Mouse (Mus musculus) intestine, postnatal 0 days (tissue): ENCODE measurements at regions not wholly inside any gene's neighbourhood (a gene's known extent, or its start where the extent isn't known, plus 50 kb on each side); places are given as distances from the start of the nearest gene placed in this dataset.

Experiments
- ATAC-seq: fragments of 200-750 bp; cut with Nextera tagmentation; 2 replicates; pipeline ENCODE4 v1.8.0; 2017; ENCODE audit warnings: mild to moderate bottlenecking, moderate TSS enrichment, moderate library complexity
- H3K27ac ChIP-seq: fragments of 300-500 bp; sonication (generic); 2 replicates; pipeline ENCODE4 v1.5.1; 2014; ENCODE audit warnings: mild to moderate bottlenecking, low read depth, low read length, moderate library complexity
- H3K27me3 ChIP-seq: fragments of 300-500 bp; sonication (generic); replicated peaks from 2 replicates; pipeline ENCODE4 v1.6.1; 2014; ENCODE audit warnings: low read length, mixed read lengths; ENCODE audit not compliant: control insufficient read depth, insufficient read depth
- H3K36me3 ChIP-seq: fragments of 300-500 bp; sonication (generic); 2 replicates; pipeline ENCODE4 v1.6.1; 2014; ENCODE audit warnings: mild to moderate bottlenecking, moderate library complexity; ENCODE audit not compliant: control insufficient read depth, insufficient read depth
- H3K4me1 ChIP-seq: fragments of 300-500 bp; sonication (generic); replicated peaks from 2 replicates; pipeline ENCODE4 v1.6.1; 2014; ENCODE audit warnings: antibody characterized with exemption, low read length, mixed read lengths; ENCODE audit not compliant: control insufficient read depth, insufficient read depth
- H3K4me2 ChIP-seq: fragments of 300-500 bp; sonication (generic); replicated peaks from 2 replicates; pipeline ENCODE4 v1.6.1; 2014; ENCODE audit warnings: low read depth, mild to moderate bottlenecking, moderate library complexity
- H3K4me3 ChIP-seq: fragments of 300-500 bp; sonication (generic); 2 replicates; pipeline ENCODE4 v1.5.1; 2014; ENCODE audit warnings: low read depth, low read length
- H3K9ac ChIP-seq: fragments of 300-500 bp; sonication (generic); 2 replicates; pipeline ENCODE4 v1.6.1; 2014; ENCODE audit warnings: mild to moderate bottlenecking, low read depth, low read length
- H3K9me3 ChIP-seq: fragments of 300-500 bp; sonication (generic); 2 replicates; pipeline ENCODE4 v1.6.1; 2016; ENCODE audit warnings: mixed run types; ENCODE audit not compliant: control insufficient read depth
- CTCF ChIP-seq: sonication (generic); IDR thresholded peaks from 2 replicates; pipeline ENCODE4 v1.5.1; 2016; ENCODE audit warnings: low read depth, mild to moderate bottlenecking, control low read depth, antibody characterized with exemption, moderate library complexity
- WGBS: fragments of 180-500 bp; shearing (Covaris S2); extraction: QIAGEN DNeasy Blood & Tissue Kit; methylation state at CpG from one replicate; pipeline ENCODE4 v1.1.7; 2014; 5-methylcytosine and 5-hydroxymethylcytosine counted together

GRCm38 (mm10) chr13:37689127-37689777, 88.9 kb upstream of the Rreb1 start:
- no peak for TF ChIP-seq CTCF
- WGBS, result 75% methylated on average over 6 of the region's 6 CpGs
- no peaks in the 10 kb centered on the region for H3K27me3 ChIP-seq

DNA sequence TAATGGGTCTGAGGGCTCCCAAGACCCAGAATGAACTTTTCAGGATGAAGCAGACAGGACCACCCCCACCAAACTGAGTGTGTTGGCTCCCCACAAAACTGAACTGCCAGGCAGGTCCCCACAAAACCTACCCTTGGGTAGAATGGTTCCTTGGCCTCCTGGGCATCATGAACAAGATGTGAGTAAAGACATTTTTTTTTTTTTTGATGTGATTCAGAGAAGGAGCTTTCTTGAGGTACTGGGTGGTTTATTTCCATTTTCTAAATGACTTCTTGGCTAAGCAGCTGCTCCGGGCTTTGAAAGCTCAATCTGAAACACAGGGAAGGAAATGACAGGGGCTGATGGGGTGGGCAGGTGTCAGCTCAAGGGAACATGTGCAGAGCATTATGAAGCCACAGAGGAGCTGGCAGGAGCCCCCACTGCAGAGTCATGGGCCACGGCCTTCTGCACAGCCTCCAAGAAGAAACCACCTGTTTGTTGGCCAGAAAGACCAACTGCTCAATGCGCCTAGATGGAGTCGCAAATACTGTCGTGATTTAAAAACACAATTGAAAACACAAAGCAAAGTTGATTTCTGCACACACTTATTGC, 86.2 kb upstream of the Rreb1 start:
- Histone ChIP-seq H3K27ac (no peak overlapping the region), H3K4me2 (no peak overlapping the region), H3K4me3 (no peak overlapping the region), H3K9ac (no peak overlapping the region), H3K4me1 (no peaks in the 10 kb centered on the region), H3K9me3 (no peaks in the 10 kb centered on the region), H3K27me3 (no peaks in the 10 kb centered on the region), H3K36me3 (no peaks in the 10 kb centered on the region)
- ATAC-seq, result no peak
- WGBS, result 80% methylated on average over 5 of the region's 5 CpGs
- TF ChIP-seq CTCF, result no peak

More at GRCm38 (mm10) chr13:37689127-37689777, 88.9 kb upstream of the Rreb1 start:
- Histone ChIP-seq H3K9ac (no peak overlapping the region), H3K9me3 (no peaks in the 10 kb centered on the region), H3K4me3 (no peak overlapping the region), H3K36me3 (no peaks in the 10 kb centered on the region), H3K27ac (no peak overlapping the region), H3K4me2 (no peak overlapping the region), H3K4me1 (no peaks in the 10 kb centered on the region)
- ATAC-seq, result no peak

DNA sequence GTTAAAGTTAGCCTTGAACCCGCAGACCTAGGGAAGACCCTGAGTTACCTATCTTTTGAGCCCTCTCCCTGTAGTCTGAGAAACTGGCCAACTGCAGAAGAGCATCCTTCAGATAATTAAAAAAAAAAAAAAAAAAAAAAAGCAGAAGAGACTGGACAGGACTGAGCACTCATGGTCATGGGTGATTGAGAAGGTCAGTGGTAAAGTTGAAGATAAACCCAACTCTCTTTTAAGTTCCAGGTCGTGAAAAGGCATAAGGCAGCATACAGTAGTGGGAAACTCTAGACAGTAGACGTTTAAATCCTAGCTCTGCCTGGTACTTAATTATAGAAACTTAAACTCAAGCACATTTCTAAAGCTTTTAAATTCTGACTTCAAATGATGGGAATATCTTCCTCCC, 84.6 kb upstream of the Rreb1 start:
- no peaks in the 10 kb centered on the region for H3K27me3 ChIP-seq
- WGBS, result 85% methylated on average over 3 of the region's 3 CpGs
- H3K9me3 ChIP-seq, result no peaks in the 10 kb centered on the region
- no peak for TF ChIP-seq CTCF
- no peak overlapping the region for H3K9ac ChIP-seq
- no peak for ATAC-seq
- H3K27ac ChIP-seq, result no peak overlapping the region
- H3K4me2 ChIP-seq, result no peak overlapping the region
- no peak overlapping the region for H3K4me3 ChIP-seq
- no peaks in the 10 kb centered on the region for H3K4me1 ChIP-seq
- no peaks in the 10 kb centered on the region for H3K36me3 ChIP-seq

- no peak overlapping the region for H3K4me3 ChIP-seq
- H3K9me3 ChIP-seq, result no peaks in the 10 kb centered on the region
- H3K9ac ChIP-seq, result no peak overlapping the region
- H3K27ac ChIP-seq, result no peak overlapping the region
- H3K4me2 ChIP-seq, result no peak overlapping the region
- no peaks in the 10 kb centered on the region for H3K27me3 ChIP-seq
- ATAC-seq, result no peak
- H3K4me1 ChIP-seq, result no peaks in the 10 kb centered on the region
- 55% methylated on average over 1 of the region's 1 CpGs for WGBS
- no peaks in the 10 kb centered on the region for H3K36me3 ChIP-seq
- TF ChIP-seq CTCF, result no peak
Observed at GRCm38 (mm10) chr13:37704475-37704874, 73.7 kb upstream of the Rreb1 start.

GRCm38 (mm10) chr13:37705482-37705881, 72.7 kb upstream of the Rreb1 start:
- no peak for TF ChIP-seq CTCF
- no peaks in the 10 kb centered on the region for H3K4me1 ChIP-seq
- H3K9me3 ChIP-seq, result no peaks in the 10 kb centered on the region
- no peak overlapping the region for H3K27ac ChIP-seq
- WGBS, result 48% methylated on average over 2 of the region's 2 CpGs
- ATAC-seq, result peak; percentile 33; the same call in 1 of the 2 replicates
- no peaks in the 10 kb centered on the region for H3K27me3 ChIP-seq
- no peak overlapping the region for H3K4me3 ChIP-seq
- no peaks in the 10 kb centered on the region for H3K36me3 ChIP-seq
- H3K9ac ChIP-seq, result no peak overlapping the region
- H3K4me2 ChIP-seq, result no peak overlapping the region

- Histone ChIP-seq H3K9ac (no peak overlapping the region), H3K4me2 (no peak overlapping the region), H3K27me3 (no peaks in the 10 kb centered on the region), H3K27ac (no peak overlapping the region), H3K4me1 (peaks cover 3% of the 10 kb centered on the region; the same call in 1 of the 2 replicates), H3K36me3 (no peaks in the 10 kb centered on the region), H3K9me3 (no peaks in the 10 kb centered on the region), H3K4me3 (no peak overlapping the region)
- WGBS, result 74% methylated on average over 5 of the region's 5 CpGs
- no peak for ATAC-seq
- TF ChIP-seq CTCF, result no peak
Observed at GRCm38 (mm10) chr13:37710913-37711312, 67.3 kb upstream of the Rreb1 start.
